34 mouse cellular contexts compared by ENCODE assay signal in the genomic region with DNA sequence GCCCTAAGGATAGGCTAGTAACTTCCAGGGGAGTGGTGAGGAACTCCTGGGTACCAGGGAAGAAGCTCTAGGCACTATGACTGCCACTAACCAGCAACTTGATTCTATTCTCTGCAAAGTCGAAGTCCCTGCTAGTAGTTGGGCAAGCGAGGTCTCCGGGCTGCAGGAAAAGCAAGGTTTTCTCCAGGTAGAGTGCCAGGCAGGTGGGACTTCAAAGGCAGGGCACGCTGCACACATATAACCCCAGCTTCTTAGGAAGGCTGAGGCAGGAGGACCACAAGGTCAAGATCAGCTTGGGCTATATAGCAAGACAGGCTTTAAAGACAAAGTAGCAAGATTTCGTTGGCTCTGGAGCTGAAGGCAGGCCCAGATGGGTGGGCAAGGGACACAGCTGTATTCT. TPM values are rescaled to one million over a fixed set of nuclear protein-coding genes. Genes with fewer than 3 reads are reported as not detected.
"Had no signal": no experiment of that assay in that cellular context is flagged by ENCODE, and none has a peak within 500 bp of the region (broad histone marks: within the 10 kb centered on the region; RNA-seq: fewer than 3 reads in every experiment).

No protein-coding gene starts in this region.

- H3K27me3 ChIP-seq: heart, embryonic 12.5 days; hindbrain, embryonic 12.5 days; intestine, embryonic 15.5 days; limb, embryonic 12.5 days; liver, embryonic 13.5 days had no signal

- H3K4me3 ChIP-seq: gastrocnemius, adult 2 months; heart, adult 2 months; heart, embryonic 12.5 days; hindbrain, embryonic 10.5 days; hindbrain, embryonic 12.5 days; intestine, embryonic 15.5 days; layer of hippocampus, adult 2 months; left cerebral cortex, adult 2 months; limb, embryonic 10.5 days; limb, embryonic 12.5 days; liver, embryonic 13.5 days had no signal

- H3K4me2 ChIP-seq: heart, embryonic 12.5 days; hindbrain, embryonic 12.5 days; hindbrain, embryonic 14.5 days; intestine, embryonic 15.5 days; limb, embryonic 12.5 days; liver, embryonic 11.5 days; liver, embryonic 13.5 days had no signal

- H3K9me3 ChIP-seq: intestine, embryonic 15.5 days; liver, embryonic 13.5 days had no signal

- ATAC-seq: hindbrain, embryonic 16.5 days; inflammation-experienced regulatory T-cells, adult 6 months; intestine, embryonic 15.5 days had no signal

- H3K4me1 ChIP-seq: hindbrain, embryonic 10.5 days; hindbrain, embryonic 12.5 days; limb, embryonic 10.5 days had no signal

- DNase-seq: gastrocnemius, adult 2 months; gastrocnemius, postnatal 10 days; gastrocnemius, postnatal 25 days; heart, postnatal 10 days; heart, postnatal 4 days; kidney, adult 18-20 months; kidney, adult 8-10 months; kidney, postnatal 10 days; kidney, postnatal 4 days; liver; liver, embryonic 13.5 days had no signal

- H3K9ac ChIP-seq: heart, embryonic 12.5 days; hindbrain, embryonic 12.5 days; hindbrain, embryonic 14.5 days; intestine, embryonic 15.5 days; limb, embryonic 12.5 days; liver, embryonic 13.5 days had no signal

- H3K27ac ChIP-seq: gastrocnemius, adult 2 months; heart, adult 2 months; hindbrain, embryonic 10.5 days; hindbrain, embryonic 12.5 days; hindbrain, embryonic 14.5 days; intestine, embryonic 15.5 days; layer of hippocampus, adult 2 months; left cerebral cortex, adult 2 months; limb, embryonic 10.5 days; limb, embryonic 12.5 days; liver, embryonic 13.5 days had no signal

RNA-seq across cellular contexts. Expression of gene Trpm8, which starts 13.7 kb away (rescaled TPM):
- total RNA-seq: gastrocnemius, adult 2 months; gastrocnemius, postnatal 10 days; gastrocnemius, postnatal 25 days; gastrocnemius, postnatal 4 days; granulocyte monocyte progenitor cell, adult 5-6 weeks; heart, adult 2 months; heart, postnatal 10 days; heart, postnatal 25 days; heart, postnatal 4 days had no signal
- polyA plus RNA-seq: heart, adult 2 months; heart, embryonic 12.5 days; heart, embryonic 16.5 days; hindbrain, embryonic 10.5 days; hindbrain, embryonic 12.5 days; inflammation-experienced regulatory T-cells, adult 6 months; intestine, embryonic 15.5 days; kidney, embryonic 14.5 days; kidney, embryonic 16.5 days; limb, embryonic 10.5 days; limb, embryonic 12.5 days; limb, embryonic 14.5 days; liver, embryonic 11.5 days; liver, embryonic 13.5 days had no signal

RNA-seq across cellular contexts. Expression of gene Mroh2a, which starts 37.0 kb away (rescaled TPM):
- total RNA-seq: gastrocnemius, adult 2 months; gastrocnemius, postnatal 25 days had no signal

RNA-seq across cellular contexts. Expression of gene Ugt1a1, which starts 52.0 kb away (rescaled TPM):
- total RNA-seq: gastrocnemius, adult 2 months; gastrocnemius, postnatal 10 days; heart, adult 2 months; heart, postnatal 10 days; heart, postnatal 25 days; heart, postnatal 4 days; layer of hippocampus, adult 2 months; layer of hippocampus, postnatal 10 days; layer of hippocampus, postnatal 25 days had no signal
- polyA plus RNA-seq: heart, adult 2 months; heart, embryonic 14.5 days; hindbrain, embryonic 10.5 days; hindbrain, embryonic 12.5 days; hindbrain, embryonic 14.5 days; hindbrain, embryonic 16.5 days; inflammation-experienced regulatory T-cells, adult 6 months; limb, embryonic 10.5 days; limb, embryonic 12.5 days; liver, embryonic 11.5 days; liver, embryonic 13.5 days had no signal

RNA-seq across cellular contexts. Expression of gene Dnajb3, which starts 58.2 kb away (rescaled TPM):
- total RNA-seq: gastrocnemius, adult 2 months; granulocyte monocyte progenitor cell, adult 5-6 weeks had no signal
